Mouse (Mus musculus): ENCODE results near the gene Gm42372. TPM values are rescaled to one million over a fixed set of nuclear protein-coding genes. Genes with fewer than 3 reads are reported as not detected.

Gene Gm42372
- 3.4 and 4.3 TPM in 2 replicates for polyA plus RNA-seq (2015; fragmentation: Nextera tagmentation; extraction: Ambion mirVana)

GRCm38 (mm10) chr7:16982859-16983568, at the start of gene Gm42372:
Gene Gm42372, plus strand, starts transcription at chr7:16983086.
- 19% methylated on average over 26 of the region's 26 CpGs for WGBS
- Histone ChIP-seq H3K4me2 (replicated peaks) (peak within 1 kb of the TSS; percentile 73), H3K4me3 (replicated peaks) (peak within 1 kb of the TSS; percentile 46), H3K27me3 (no peaks in the 10 kb centered on the region), H3K27ac (peak within 1 kb of the TSS; percentile 74), H3K4me1 (replicated peaks) (peaks cover 63% of the 10 kb centered on the region), H3K36me3 (no peaks in the 10 kb centered on the region), H3K9ac (replicated peaks) (peak within 1 kb of the TSS; percentile 67), H3K9me3 (no peaks in the 10 kb centered on the region)
- ATAC-seq = peak; percentile 72

DNA sequence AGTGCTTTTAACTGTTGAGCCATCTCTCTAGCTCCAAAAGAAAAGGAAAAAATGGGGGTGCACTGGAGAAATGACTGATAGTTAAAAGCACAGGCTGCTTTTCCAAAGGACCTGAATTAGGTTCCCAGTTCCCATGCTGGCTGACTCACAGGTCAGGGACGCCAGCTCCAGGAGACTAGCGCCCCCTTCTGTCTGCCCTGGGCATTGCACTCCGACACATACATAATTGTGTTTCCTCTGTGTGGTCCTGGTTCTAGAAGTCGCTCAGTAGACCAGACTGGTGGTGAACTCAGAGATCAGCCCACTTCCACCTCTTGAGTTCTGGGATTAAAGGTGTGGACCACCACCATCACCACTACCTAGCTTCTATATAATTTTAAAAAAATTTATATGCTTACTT, 45.6 kb upstream of the Gm42372 start:
- Histone ChIP-seq H3K4me2 (replicated peaks) (no peak overlapping the region), H3K9ac (replicated peaks) (no peak overlapping the region), H3K4me3 (replicated peaks) (no peak overlapping the region), H3K27me3 (no peaks in the 10 kb centered on the region), H3K9me3 (no peaks in the 10 kb centered on the region), H3K36me3 (no peaks in the 10 kb centered on the region), H3K4me1 (replicated peaks) (peaks cover 64% of the 10 kb centered on the region), H3K27ac (no peak overlapping the region)
- 49% methylated on average over 4 of the region's 4 CpGs for WGBS
- ATAC-seq = no peak

GRCm38 (mm10) chr7:16938117-16938791, 44.6 kb upstream of the Gm42372 start:
- peaks cover 64% of the 10 kb centered on the region for H3K4me1 ChIP-seq (replicated peaks)
- no peaks in the 10 kb centered on the region for H3K9me3 ChIP-seq
- no peaks in the 10 kb centered on the region for H3K36me3 ChIP-seq
- 62% methylated on average over 17 of the region's 17 CpGs for WGBS
- 0 out of 2 replicates have a peak overlapping the region, but pooled peaks have one; percentile 11 for H3K4me3 ChIP-seq (replicated peaks)
- peak overlapping the region; percentile 43 for H3K4me2 ChIP-seq (replicated peaks)
- H3K9ac ChIP-seq (replicated peaks) = no peak overlapping the region; the same call in 1 of the 2 replicates
- H3K27me3 ChIP-seq = no peaks in the 10 kb centered on the region
- ATAC-seq = peak; percentile 92
- H3K27ac ChIP-seq = peak overlapping the region; percentile 88

- H3K9ac ChIP-seq (replicated peaks) = peak overlapping the region; percentile 7; the same call in 1 of the 2 replicates
- H3K4me1 ChIP-seq (replicated peaks) = peaks cover 71% of the 10 kb centered on the region
- 41% methylated on average over 7 of the region's 7 CpGs for WGBS
Measured at GRCm38 (mm10) chr7:16940292-16940691, 42.6 kb upstream of the Gm42372 start.

DNA sequence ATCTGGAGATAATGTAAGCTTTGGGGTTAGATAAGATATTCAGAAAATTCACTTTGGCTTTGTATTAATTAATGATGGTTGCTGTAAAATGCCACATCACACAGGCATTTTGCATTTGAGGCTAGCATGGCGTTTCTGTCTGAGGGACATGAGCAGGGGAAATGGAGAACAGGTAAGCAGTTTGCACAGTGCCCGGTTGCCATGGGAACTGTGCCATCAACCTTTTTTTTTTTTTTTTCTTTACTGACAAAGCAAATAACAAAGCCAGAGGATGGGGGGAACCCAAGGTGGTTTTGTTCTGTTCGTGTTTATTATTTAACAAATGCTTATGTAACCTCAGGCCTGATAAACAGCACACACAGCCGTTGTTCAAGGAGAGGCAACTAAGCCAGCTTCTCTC, 40.0 kb upstream of the Gm42372 start:
- peaks cover 93% of the 10 kb centered on the region for H3K4me1 ChIP-seq (replicated peaks)
- peak overlapping the region; percentile 96 for H3K27ac ChIP-seq
- H3K27me3 ChIP-seq = peaks cover 25% of the 10 kb centered on the region
- no peaks in the 10 kb centered on the region for H3K9me3 ChIP-seq
- no peaks in the 10 kb centered on the region for H3K36me3 ChIP-seq
- no peak overlapping the region for H3K4me3 ChIP-seq (replicated peaks)
- WGBS = 45% methylated on average over 4 of the region's 4 CpGs
- no peak for ATAC-seq
- no peak overlapping the region for H3K4me2 ChIP-seq (replicated peaks)
- H3K9ac ChIP-seq (replicated peaks) = no peak overlapping the region

More at GRCm38 (mm10) chr7:16940292-16940691, 42.6 kb upstream of the Gm42372 start:
- H3K9me3 ChIP-seq = no peaks in the 10 kb centered on the region
- H3K4me2 ChIP-seq (replicated peaks) = no peak overlapping the region
- no peak overlapping the region for H3K4me3 ChIP-seq (replicated peaks)
- no peaks in the 10 kb centered on the region for H3K36me3 ChIP-seq
- H3K27ac ChIP-seq = peak overlapping the region; percentile 88
- peaks cover 2% of the 10 kb centered on the region for H3K27me3 ChIP-seq
- no peak for ATAC-seq

DNA sequence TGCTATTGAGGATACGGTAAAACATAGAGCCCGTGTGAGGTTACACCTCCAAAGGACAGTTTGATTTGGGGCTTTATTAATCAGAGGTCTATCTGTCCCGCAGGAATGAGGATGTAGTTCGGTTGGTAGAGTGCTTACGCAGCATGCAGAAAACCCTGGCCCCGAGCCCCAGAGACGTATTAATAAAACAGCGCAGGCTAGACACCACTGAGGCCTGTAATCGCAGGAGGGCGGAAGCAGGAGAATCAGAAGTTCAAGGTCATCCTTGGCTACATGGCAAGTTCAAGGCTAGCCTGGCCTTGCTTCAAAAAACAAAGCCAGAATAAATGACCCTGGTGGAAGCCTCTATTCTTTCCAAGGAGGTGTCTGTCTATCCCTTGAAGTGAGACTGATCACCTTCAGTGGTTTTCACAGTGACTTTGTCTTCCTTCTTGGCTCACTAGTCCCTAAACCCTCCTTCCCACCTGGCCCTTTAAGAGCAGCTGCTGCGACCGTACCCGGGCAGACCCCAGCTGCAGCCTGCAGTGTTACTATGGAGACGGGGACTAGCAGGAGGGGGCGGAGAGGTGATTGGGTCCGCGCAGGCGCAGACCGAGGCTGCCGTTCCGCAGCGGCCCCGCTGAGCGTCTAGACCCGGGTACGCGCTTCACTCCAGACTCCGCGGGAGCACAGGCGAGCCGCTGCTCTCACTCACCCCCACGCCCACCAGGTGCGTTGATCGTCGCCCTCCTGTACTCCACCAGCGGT, 38.7 kb upstream of the Gm42372 start, which contains the start of gene Pnmal2:
Pnmal2 (plus strand) TSS at position 622 of the 747 bp plus-strand sequence.
- H3K36me3 ChIP-seq = 0 out of 2 replicates have a peak, but pooled peaks cover 2% of the 10 kb centered on the region
- H3K9me3 ChIP-seq = no peaks in the 10 kb centered on the region
- peak; percentile 90 for ATAC-seq
- H3K27ac ChIP-seq = peak within 1 kb of the TSS; percentile 96
- peak within 1 kb of the TSS; percentile 80 for H3K4me3 ChIP-seq (replicated peaks)
- H3K4me1 ChIP-seq (replicated peaks) = peaks cover 93% of the 10 kb centered on the region
- H3K4me2 ChIP-seq (replicated peaks) = peak within 1 kb of the TSS; percentile 95
- peak within 1 kb of the TSS; percentile 98 for H3K9ac ChIP-seq (replicated peaks)
- peaks cover 38% of the 10 kb centered on the region for H3K27me3 ChIP-seq
- 10% methylated on average over 36 of the region's 36 CpGs for WGBS

- H3K9me3 ChIP-seq = no peaks in the 10 kb centered on the region
- peak overlapping the region; percentile 95 for H3K4me2 ChIP-seq (replicated peaks)
- H3K4me3 ChIP-seq (replicated peaks) = peak overlapping the region; percentile 80
- 0 out of 2 replicates have a peak, but pooled peaks cover 2% of the 10 kb centered on the region for H3K36me3 ChIP-seq
- under 1% methylated on average over 22 of the region's 22 CpGs for WGBS
- H3K4me1 ChIP-seq (replicated peaks) = peaks cover 93% of the 10 kb centered on the region
- no peak; the same call in 1 of the 2 replicates for ATAC-seq
- peak overlapping the region; percentile 98 for H3K9ac ChIP-seq (replicated peaks)
- peak overlapping the region; percentile 96 for H3K27ac ChIP-seq
- peaks cover 44% of the 10 kb centered on the region for H3K27me3 ChIP-seq
Measured at GRCm38 (mm10) chr7:16944808-16945315, 38.0 kb upstream of the Gm42372 start.

GRCm38 (mm10) chr7:16945419-16945818, 37.5 kb upstream of the Gm42372 start:
- Histone ChIP-seq H3K9ac (replicated peaks) (peak overlapping the region; percentile 98), H3K4me1 (replicated peaks) (peaks cover 93% of the 10 kb centered on the region), H3K4me2 (replicated peaks) (peak overlapping the region; percentile 95), H3K36me3 (0 out of 2 replicates have a peak, but pooled peaks cover 2% of the 10 kb centered on the region), H3K27ac (peak overlapping the region; percentile 96), H3K4me3 (replicated peaks) (peak overlapping the region; percentile 80), H3K9me3 (no peaks in the 10 kb centered on the region), H3K27me3 (peaks cover 45% of the 10 kb centered on the region)
- no peak for ATAC-seq
- WGBS = 10% methylated on average over 17 of the region's 17 CpGs

DNA sequence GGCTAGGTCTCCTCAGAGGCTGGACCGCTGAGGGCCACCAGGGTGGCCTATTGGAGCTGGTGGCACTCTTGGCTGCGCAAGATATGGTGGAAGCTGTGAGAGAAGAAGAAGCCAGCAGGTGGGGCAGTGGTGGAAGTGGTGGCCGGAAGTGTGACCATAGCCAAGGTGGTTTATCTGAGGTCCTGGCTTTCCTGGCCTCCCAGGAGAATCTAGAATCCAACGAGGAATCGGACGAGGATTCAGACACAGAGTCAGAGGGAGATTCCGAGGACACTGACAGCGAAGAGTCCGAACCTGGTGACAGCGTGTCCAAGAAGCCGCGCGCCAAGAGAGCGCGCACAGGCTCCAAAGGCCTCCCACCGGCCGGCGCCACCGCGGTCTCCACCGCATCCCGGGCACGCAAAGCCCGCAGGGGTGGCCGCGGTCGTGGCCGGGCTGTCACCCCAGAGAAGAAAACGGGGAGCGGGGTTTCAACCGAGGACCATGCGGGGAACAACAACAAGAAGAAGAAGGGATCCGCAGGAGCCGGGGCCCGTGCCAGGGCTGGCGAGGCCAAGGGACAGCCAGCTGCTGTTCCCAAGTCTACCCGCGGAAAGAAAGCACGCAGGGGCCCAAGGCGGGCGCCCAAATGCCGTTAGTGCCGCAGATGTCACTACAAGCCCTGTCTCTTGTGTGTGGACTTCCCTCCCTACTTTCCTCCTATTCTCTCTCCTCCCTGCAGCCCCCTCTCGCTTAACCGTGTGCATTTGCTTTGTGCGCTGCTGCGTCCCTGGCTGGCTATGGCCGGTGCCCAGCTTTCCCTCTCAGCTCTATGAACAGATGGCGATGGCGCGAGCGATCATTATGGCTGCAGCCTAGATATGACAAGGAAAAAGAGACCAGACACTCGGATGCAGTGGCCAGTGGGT, 36.2 kb upstream of the Gm42372 start:
- WGBS = under 1% methylated on average over 53 of the region's 53 CpGs
- peak overlapping the region; percentile 98 for H3K9ac ChIP-seq (replicated peaks)
- 0 out of 2 replicates have a peak, but pooled peaks cover 2% of the 10 kb centered on the region for H3K36me3 ChIP-seq
- H3K27me3 ChIP-seq = peaks cover 45% of the 10 kb centered on the region
- H3K27ac ChIP-seq = peak overlapping the region; percentile 96
- H3K4me2 ChIP-seq (replicated peaks) = peak overlapping the region; percentile 95
- no peaks in the 10 kb centered on the region for H3K9me3 ChIP-seq
- peaks cover 89% of the 10 kb centered on the region for H3K4me1 ChIP-seq (replicated peaks)
- H3K4me3 ChIP-seq (replicated peaks) = peak overlapping the region; percentile 80
- no peak for ATAC-seq

- H3K27ac ChIP-seq = peak overlapping the region; percentile 96
- H3K36me3 ChIP-seq = 0 out of 2 replicates have a peak, but pooled peaks cover 2% of the 10 kb centered on the region
- WGBS = 11% methylated on average over 22 of the region's 22 CpGs
- H3K9ac ChIP-seq (replicated peaks) = peak overlapping the region; percentile 98
- H3K27me3 ChIP-seq = peaks cover 45% of the 10 kb centered on the region
- H3K9me3 ChIP-seq = no peaks in the 10 kb centered on the region
- H3K4me1 ChIP-seq (replicated peaks) = peaks cover 90% of the 10 kb centered on the region
- H3K4me3 ChIP-seq (replicated peaks) = peak overlapping the region; percentile 80
- peak overlapping the region; percentile 95 for H3K4me2 ChIP-seq (replicated peaks)
- ATAC-seq = no peak
Measured at GRCm38 (mm10) chr7:16947349-16947895, 35.5 kb upstream of the Gm42372 start.

Measured in midbrain, embryonic 13.5 days (tissue).